Mouse (Mus musculus): ENCODE results near the gene Tmem256. TPM values are rescaled to one million over a fixed set of nuclear protein-coding genes. Genes with fewer than 3 reads are reported as not detected.

Tmem256 gene
- polyA plus RNA-seq, 1 experiment from 2014 or later, result 250 TPM

GRCm38 (mm10) chr11:69804972-69805909 lies 33.1 kb upstream of the Tmem256 start, which contains the start of gene Tmem102:
Tmem102 (minus strand) TSS chr11:69805624.
- H3K27me3 ChIP-seq (ENCODE audit: control insufficient read depth, insufficient read depth, low read length), result peaks cover 44% of the 10 kb centered on the region
- no peak within 1 kb of the TSS; the same call in 1 of the 2 replicates for H3K4me3 ChIP-seq (ENCODE audit: low read depth, low read length)
- no peak within 1 kb of the TSS for H3K27ac ChIP-seq (ENCODE audit: low read depth, low read length)
- H3K4me2 ChIP-seq (ENCODE audit: low read depth, low read length, severe bottlenecking), result no peak within 1 kb of the TSS
- no peak within 1 kb of the TSS for H3K9ac ChIP-seq (ENCODE audit: low read length)
- no peaks in the 10 kb centered on the region for H3K36me3 ChIP-seq (ENCODE audit: control insufficient read depth, insufficient read depth, low read length)
- H3K4me1 ChIP-seq (replicated peaks; ENCODE audit: control insufficient read depth, insufficient read depth, low read length), result peaks cover 35% of the 10 kb centered on the region
- ATAC-seq (replicated peaks; ENCODE audit: low FRiP score), result no peak
- WGBS, result 5% methylated on average over 29 of the region's 29 CpGs
- no peaks in the 10 kb centered on the region; the same call in 1 of the 2 replicates for H3K9me3 ChIP-seq (ENCODE audit: control insufficient read depth, low read length)
- DNase-seq (ENCODE audit: low spot score), result no peak

- ATAC-seq (replicated peaks; ENCODE audit: low FRiP score), result no peak
- no peak for DNase-seq (ENCODE audit: low spot score)
- Histone ChIP-seq H3K36me3 (ENCODE audit: control insufficient read depth, insufficient read depth, low read length) (no peaks in the 10 kb centered on the region), H3K27me3 (ENCODE audit: control insufficient read depth, insufficient read depth, low read length) (peaks cover 42% of the 10 kb centered on the region), H3K4me2 (ENCODE audit: low read depth, low read length, severe bottlenecking) (no peak overlapping the region), H3K4me3 (ENCODE audit: low read depth, low read length) (no peak overlapping the region), H3K4me1 (replicated peaks; ENCODE audit: control insufficient read depth, insufficient read depth, low read length) (peaks cover 29% of the 10 kb centered on the region), H3K9ac (ENCODE audit: low read length) (no peak overlapping the region), H3K9me3 (ENCODE audit: control insufficient read depth, low read length) (no peaks in the 10 kb centered on the region; the same call in 1 of the 2 replicates), H3K27ac (ENCODE audit: low read depth, low read length) (no peak overlapping the region)
- WGBS, result 86% methylated on average over 4 of the region's 4 CpGs
These were observed 31.9 kb upstream of the Tmem256 start for GRCm38 (mm10) chr11:69806378-69806777.

GRCm38 (mm10) chr11:69807641-69808040 lies 30.7 kb upstream of the Tmem256 start:
- no peak overlapping the region for H3K4me2 ChIP-seq (ENCODE audit: low read depth, low read length, severe bottlenecking)
- H3K4me3 ChIP-seq (ENCODE audit: low read depth, low read length), result no peak overlapping the region
- ATAC-seq (replicated peaks; ENCODE audit: low FRiP score), result no peak
- H3K36me3 ChIP-seq (ENCODE audit: control insufficient read depth, insufficient read depth, low read length), result no peaks in the 10 kb centered on the region
- WGBS, result 86% methylated on average over 2 of the region's 2 CpGs
- no peak overlapping the region for H3K9ac ChIP-seq (ENCODE audit: low read length)
- H3K4me1 ChIP-seq (replicated peaks; ENCODE audit: control insufficient read depth, insufficient read depth, low read length), result peaks cover 22% of the 10 kb centered on the region
- DNase-seq (ENCODE audit: low spot score), result no peak
- no peak overlapping the region for H3K27ac ChIP-seq (ENCODE audit: low read depth, low read length)
- H3K9me3 ChIP-seq (ENCODE audit: control insufficient read depth, low read length), result no peaks in the 10 kb centered on the region; the same call in 1 of the 2 replicates
- peaks cover 30% of the 10 kb centered on the region for H3K27me3 ChIP-seq (ENCODE audit: control insufficient read depth, insufficient read depth, low read length)

GRCm38 (mm10) chr11:69810280-69810679 lies 28.0 kb upstream of the Tmem256 start:
- Histone ChIP-seq H3K4me1 (replicated peaks; ENCODE audit: control insufficient read depth, insufficient read depth, low read length) (no peaks in the 10 kb centered on the region), H3K36me3 (ENCODE audit: control insufficient read depth, insufficient read depth, low read length) (no peaks in the 10 kb centered on the region), H3K4me3 (ENCODE audit: low read depth, low read length) (no peak overlapping the region), H3K9ac (ENCODE audit: low read length) (no peak overlapping the region), H3K27ac (ENCODE audit: low read depth, low read length) (no peak overlapping the region), H3K4me2 (ENCODE audit: low read depth, low read length, severe bottlenecking) (no peak overlapping the region), H3K9me3 (ENCODE audit: control insufficient read depth, low read length) (no peaks in the 10 kb centered on the region; the same call in 1 of the 2 replicates), H3K27me3 (ENCODE audit: control insufficient read depth, insufficient read depth, low read length) (peaks cover 8% of the 10 kb centered on the region)
- no peak for ATAC-seq (replicated peaks; ENCODE audit: low FRiP score)
- no peak for DNase-seq (ENCODE audit: low spot score)

GRCm38 (mm10) chr11:69815155-69815554 lies 23.2 kb upstream of the Tmem256 start, which contains the start of gene Gm39566:
Gm39566 (minus strand) TSS chr11:69815298.
- no peak for DNase-seq (ENCODE audit: low spot score)
- no peak within 1 kb of the TSS for H3K4me3 ChIP-seq (ENCODE audit: low read depth, low read length)
- H3K27ac ChIP-seq (ENCODE audit: low read depth, low read length), result no peak within 1 kb of the TSS
- H3K27me3 ChIP-seq (ENCODE audit: control insufficient read depth, insufficient read depth, low read length), result no peaks in the 10 kb centered on the region
- 70% methylated on average over 10 of the region's 10 CpGs for WGBS
- H3K4me1 ChIP-seq (replicated peaks; ENCODE audit: control insufficient read depth, insufficient read depth, low read length), result no peaks in the 10 kb centered on the region
- H3K9me3 ChIP-seq (ENCODE audit: control insufficient read depth, low read length), result 0 out of 2 replicates have a peak, but pooled peaks cover 2% of the 10 kb centered on the region
- H3K9ac ChIP-seq (ENCODE audit: low read length), result no peak within 1 kb of the TSS
- H3K4me2 ChIP-seq (ENCODE audit: low read depth, low read length, severe bottlenecking), result no peak within 1 kb of the TSS
- H3K36me3 ChIP-seq (ENCODE audit: control insufficient read depth, insufficient read depth, low read length), result no peaks in the 10 kb centered on the region; the same call in 1 of the 2 replicates
- no peak for ATAC-seq (replicated peaks; ENCODE audit: low FRiP score)

- no peak for DNase-seq (ENCODE audit: low spot score)
- no peaks in the 10 kb centered on the region for H3K27me3 ChIP-seq (ENCODE audit: control insufficient read depth, insufficient read depth, low read length)
- no peak overlapping the region for H3K4me2 ChIP-seq (ENCODE audit: low read depth, low read length, severe bottlenecking)
- no peaks in the 10 kb centered on the region for H3K4me1 ChIP-seq (replicated peaks; ENCODE audit: control insufficient read depth, insufficient read depth, low read length)
- H3K36me3 ChIP-seq (ENCODE audit: control insufficient read depth, insufficient read depth, low read length), result no peaks in the 10 kb centered on the region; the same call in 1 of the 2 replicates
- WGBS, result 93% methylated on average over 12 of the region's 12 CpGs
- H3K9ac ChIP-seq (ENCODE audit: low read length), result no peak overlapping the region
- 0 out of 2 replicates have a peak, but pooled peaks cover 2% of the 10 kb centered on the region for H3K9me3 ChIP-seq (ENCODE audit: control insufficient read depth, low read length)
- no peak for ATAC-seq (replicated peaks; ENCODE audit: low FRiP score)
- H3K27ac ChIP-seq (ENCODE audit: low read depth, low read length), result no peak overlapping the region
- no peak overlapping the region for H3K4me3 ChIP-seq (ENCODE audit: low read depth, low read length)
These were observed 21.8 kb upstream of the Tmem256 start for GRCm38 (mm10) chr11:69816520-69816919.

- no peak within 1 kb of the TSS for H3K4me2 ChIP-seq (ENCODE audit: low read depth, low read length, severe bottlenecking)
- DNase-seq (ENCODE audit: low spot score) (no peak), ATAC-seq (replicated peaks; ENCODE audit: low FRiP score) (no peak)
- no peaks in the 10 kb centered on the region for H3K27me3 ChIP-seq (ENCODE audit: control insufficient read depth, insufficient read depth, low read length)
- no peaks in the 10 kb centered on the region for H3K4me1 ChIP-seq (replicated peaks; ENCODE audit: control insufficient read depth, insufficient read depth, low read length)
- H3K9ac ChIP-seq (ENCODE audit: low read length), result no peak within 1 kb of the TSS
- 0 out of 2 replicates have a peak, but pooled peaks cover 2% of the 10 kb centered on the region for H3K9me3 ChIP-seq (ENCODE audit: control insufficient read depth, low read length)
- no peak within 1 kb of the TSS for H3K27ac ChIP-seq (ENCODE audit: low read depth, low read length)
- no peaks in the 10 kb centered on the region; the same call in 1 of the 2 replicates for H3K36me3 ChIP-seq (ENCODE audit: control insufficient read depth, insufficient read depth, low read length)
- 83% methylated on average over 2 of the region's 2 CpGs for WGBS
- H3K4me3 ChIP-seq (ENCODE audit: low read depth, low read length), result no peak within 1 kb of the TSS
These were observed 19.9 kb upstream of the Tmem256 start, which contains the start of gene Spem2 for GRCm38 (mm10) chr11:69818365-69818764. Spem2 (minus strand) TSS chr11:69818465.

GRCm38 (mm10) chr11:69818871-69819270 lies 19.4 kb upstream of the Tmem256 start:
- H3K27me3 ChIP-seq (ENCODE audit: control insufficient read depth, insufficient read depth, low read length), result no peaks in the 10 kb centered on the region
- H3K4me1 ChIP-seq (replicated peaks; ENCODE audit: control insufficient read depth, insufficient read depth, low read length), result no peaks in the 10 kb centered on the region
- H3K9ac ChIP-seq (ENCODE audit: low read length), result no peak overlapping the region
- H3K4me2 ChIP-seq (ENCODE audit: low read depth, low read length, severe bottlenecking), result no peak overlapping the region
- H3K36me3 ChIP-seq (ENCODE audit: control insufficient read depth, insufficient read depth, low read length), result no peaks in the 10 kb centered on the region; the same call in 1 of the 2 replicates
- DNase-seq (ENCODE audit: low spot score) (no peak), ATAC-seq (replicated peaks; ENCODE audit: low FRiP score) (no peak)
- H3K4me3 ChIP-seq (ENCODE audit: low read depth, low read length), result no peak overlapping the region
- 92% methylated on average over 8 of the region's 8 CpGs for WGBS
- H3K27ac ChIP-seq (ENCODE audit: low read depth, low read length), result no peak overlapping the region
- 0 out of 2 replicates have a peak, but pooled peaks cover 2% of the 10 kb centered on the region for H3K9me3 ChIP-seq (ENCODE audit: control insufficient read depth, low read length)
